Mouse (Mus musculus): ENCODE measurements at regions not wholly inside any gene's neighbourhood (a gene's known extent, or its start where the extent isn't known, plus 50 kb on each side); places are given as distances from the start of the nearest gene placed in this dataset.

DNA sequence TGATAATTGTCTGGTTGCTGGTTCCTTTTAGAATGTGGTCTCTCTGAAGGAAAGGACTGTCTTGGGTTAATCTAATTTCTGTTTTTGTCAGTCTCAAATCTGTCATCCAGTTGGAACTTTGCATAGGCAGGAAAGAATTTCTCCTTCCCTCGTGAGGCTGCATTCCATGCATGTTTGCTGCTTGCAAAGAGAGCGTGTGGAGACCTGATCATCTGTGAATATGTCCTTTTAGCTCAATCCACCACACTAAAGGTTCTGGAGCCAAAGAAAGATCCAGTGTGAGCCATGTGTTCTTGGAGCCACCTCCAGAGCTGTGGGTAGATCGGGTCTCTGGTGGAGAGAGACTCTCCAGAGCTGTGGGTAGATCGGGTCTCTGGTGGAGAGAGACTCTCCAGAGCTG, 200.2 kb downstream of the Ttc32 start:
- TF ChIP-seq POLR2A (IDR thresholded peaks at IDR 0.05; ENCODE audit: control insufficient read depth, low read depth, low read length) (no peak), CTCF (IDR thresholded peaks at IDR 0.05; ENCODE audit: control insufficient read depth, insufficient read depth, insufficient replicate concordance, low read depth, low read length) (no peak)
